Mouse (Mus musculus): ENCODE data around the gene Slc36a2.

- TF ChIP-seq CTCF (IDR thresholded peaks at IDR 0.05; ENCODE audit: borderline replicate concordance, extremely low read depth, insufficient read depth, insufficient read length): no peak
- TF ChIP-seq POLR2A (IDR thresholded peaks at IDR 0.05; ENCODE audit: borderline replicate concordance, extremely low read depth, insufficient read depth, insufficient read length, poor library complexity, severe bottlenecking): no peak
These were observed 5.0 kb downstream of the Slc36a2 start for GRCm38 (mm10) chr11:55179856-55180255.
